Mouse (Mus musculus) heart, postnatal 0 days (tissue): Measurements from ENCODE around the gene Nfix.

Experiments used
- CTCF ChIP-seq: IDR thresholded peaks from 2 replicates; pipeline ENCODE4 v1.5.1; 2016; ENCODE audit warnings: antibody characterized with exemption, control low read depth, low read depth
- EP300 ChIP-seq: IDR thresholded peaks from 2 replicates; pipeline ENCODE4 v1.6.1; 2016; ENCODE audit warnings: antibody characterized with exemption, low read depth

DNA sequence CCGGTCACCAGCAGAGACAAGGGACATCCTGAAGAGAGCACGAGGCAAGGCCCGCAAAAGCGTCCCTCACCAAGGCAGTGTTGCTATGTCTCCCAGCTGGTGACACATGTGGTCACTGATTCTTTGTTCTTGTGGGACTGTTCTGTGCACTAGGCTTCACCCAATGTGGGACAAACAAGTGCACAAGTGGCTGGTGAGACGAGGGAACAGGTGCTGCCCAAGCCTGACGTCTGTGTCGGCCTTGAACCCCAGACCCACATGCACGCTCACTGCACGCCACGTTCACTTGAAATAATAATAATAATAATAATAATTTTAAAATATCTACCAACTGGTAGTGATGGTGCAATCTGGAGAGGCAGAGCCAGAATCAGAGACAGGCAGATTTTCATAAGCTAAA, 40.4 kb downstream of the Nfix start:
- no peak for TF ChIP-seq CTCF
- TF ChIP-seq EP300: no peak
